Mouse (Mus musculus) v-Abl transformed pro-B cells (cell line): ENCODE results near the gene Wnt5a.

Experiments used
- in situ Hi-C, 2 experiments: fragments of 400-800 bp; cut with MboI; formaldehyde crosslinking; loops; one replicate each; pipeline ENCODE4 v1.15.1; 2025; ENCODE audit not compliant: unreplicated experiment in 2 of 2

Wnt5a gene

GRCm38 (mm10) chr14:28561861-28562260 lies 57.3 kb downstream of the Wnt5a start:
- in situ Hi-C loops, result no loop called here
